11 mouse cellular contexts compared by ENCODE assay signal in the genomic region with DNA sequence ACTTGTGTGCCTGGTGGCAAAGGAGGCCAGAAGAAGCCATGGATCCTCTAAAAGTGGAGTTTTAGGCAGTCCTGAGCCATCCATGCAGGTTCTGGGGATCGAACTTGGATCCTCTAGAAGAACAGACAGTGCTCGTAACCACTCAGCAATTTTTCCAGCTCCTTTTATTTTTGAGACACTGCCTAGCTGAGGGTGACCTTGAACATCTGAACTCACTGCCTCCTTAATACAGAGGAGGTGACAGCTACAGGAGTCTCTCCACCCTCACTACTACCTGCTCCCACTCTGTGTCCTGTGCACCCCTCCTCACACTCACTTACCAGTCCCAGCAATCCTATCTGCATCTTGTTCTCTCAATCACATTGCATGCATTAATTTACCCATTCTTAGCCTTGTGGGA. TPM values are rescaled to one million over a fixed set of nuclear protein-coding genes. Genes with fewer than 3 reads are reported as not detected.
DNase-seq lines count a peak whose midpoint lies in the region; ATAC-seq and TF ChIP-seq lines count a peak whose summit lies in the region.
"Had no signal": no experiment of that assay in that cellular context is flagged by ENCODE, and none has a peak within 500 bp of the region (broad histone marks: within the 10 kb centered on the region; RNA-seq: fewer than 3 reads in every experiment).

No protein-coding gene starts in this region.

- peak overlapping the region; percentile 67; the same call in 1 of the 2 replicates for H3K4me2 ChIP-seq in kidney, embryonic 16.5 days (replicated peaks; ENCODE audit: low read depth, low read length)
- H3K4me2 ChIP-seq in liver, embryonic 13.5 days = peak overlapping the region; percentile 79

- WGBS in kidney, embryonic 16.5 days = 94% methylated on average over 2 of the region's 2 CpGs
- WGBS in embryonic facial prominence, embryonic 10.5 days = 91% methylated on average over 2 of the region's 2 CpGs
- 79% methylated on average over 2 of the region's 2 CpGs for WGBS in liver, embryonic 13.5 days (ENCODE audit: insufficient replicate concordance)

- H3K4me3 ChIP-seq in gastrocnemius, adult 2 months = peak overlapping the region; percentile 79
- no peak overlapping the region for H3K4me3 ChIP-seq in kidney, embryonic 16.5 days (ENCODE audit: low read length)
- peak overlapping the region; percentile 79; the same call in 1 of the 2 replicates for H3K4me3 ChIP-seq in embryonic facial prominence, embryonic 10.5 days
- peak overlapping the region; percentile 83 for H3K4me3 ChIP-seq in liver, embryonic 13.5 days (replicated peaks)

- H3K27ac ChIP-seq in gastrocnemius, adult 2 months = peak overlapping the region; percentile 96
- no peak overlapping the region for H3K27ac ChIP-seq in kidney, embryonic 16.5 days (ENCODE audit: low read length)
- no peak overlapping the region for H3K27ac ChIP-seq in embryonic facial prominence, embryonic 10.5 days (replicated peaks)
- H3K27ac ChIP-seq in liver, embryonic 13.5 days = peak overlapping the region; percentile 96

- no peak for DNase-seq in gastrocnemius, adult 2 months
- no peak for DNase-seq in gastrocnemius, postnatal 10 days
- DNase-seq in kidney, adult 8-10 months = no peak
- DNase-seq in embryonic facial prominence, embryonic 10.5 days (ENCODE audit: low spot score) = no peak
- no peak for DNase-seq in liver, embryonic 13.5 days
- no peak for DNase-seq in thymus, postnatal 14 days
- DNase-seq in thymus, postnatal 4 days = no peak
- DNase-seq: left cerebral cortex, postnatal 4 days; right cerebral cortex, postnatal 14 days had no signal

- ATAC-seq in kidney, embryonic 16.5 days (ENCODE audit: low FRiP score, low TSS enrichment) = no peak
- no peak for ATAC-seq in liver, embryonic 13.5 days (ENCODE audit: low read depth)

- H3K9me3 ChIP-seq in kidney, embryonic 16.5 days (ENCODE audit: low read length) = no peaks in the 10 kb centered on the region
- H3K9me3 ChIP-seq in embryonic facial prominence, embryonic 10.5 days = no peaks in the 10 kb centered on the region
- H3K9me3 ChIP-seq in liver, embryonic 13.5 days (replicated peaks) = no peaks in the 10 kb centered on the region

- no peaks in the 10 kb centered on the region for H3K27me3 ChIP-seq in kidney, embryonic 16.5 days (ENCODE audit: insufficient read depth, low read length)
- no peaks in the 10 kb centered on the region for H3K27me3 ChIP-seq in embryonic facial prominence, embryonic 10.5 days (replicated peaks; ENCODE audit: low read depth, poor library complexity, severe bottlenecking)
- H3K27me3 ChIP-seq in liver, embryonic 13.5 days = no peaks in the 10 kb centered on the region

- intact Hi-C loops in gastrocnemius, adult 2 months (cut with DNase I) = loop anchor here (5.0 kb wide), 1 partner anchor 52 kb away; no protein-coding TSS in a partner anchor

- H3K9ac ChIP-seq in kidney, embryonic 16.5 days (replicated peaks; ENCODE audit: low read length) = no peak overlapping the region
- peak overlapping the region; percentile 75 for H3K9ac ChIP-seq in liver, embryonic 13.5 days

- no peak for TF ChIP-seq CTCF in gastrocnemius, adult 2 months (IDR thresholded peaks at IDR 0.05)

- peaks cover 14% of the 10 kb centered on the region for H3K36me3 ChIP-seq in kidney, embryonic 16.5 days (ENCODE audit: insufficient read depth, low read length)
- H3K36me3 ChIP-seq in embryonic facial prominence, embryonic 10.5 days (replicated peaks) = peaks cover 28% of the 10 kb centered on the region
- H3K36me3 ChIP-seq in liver, embryonic 13.5 days = peaks cover 30% of the 10 kb centered on the region

- peaks cover 22% of the 10 kb centered on the region for H3K4me1 ChIP-seq in kidney, embryonic 16.5 days (ENCODE audit: insufficient read depth, low read length)
- peaks cover 15% of the 10 kb centered on the region for H3K4me1 ChIP-seq in embryonic facial prominence, embryonic 10.5 days
- H3K4me1 ChIP-seq in liver, embryonic 13.5 days (replicated peaks) = peaks cover 72% of the 10 kb centered on the region

RNA-seq across cellular contexts. Expression of a gene that starts 2.0 kb away (rescaled TPM):
- total RNA-seq in gastrocnemius, adult 2 months (2021) = 1 to 10 TPM; 3.3 to 7.1 TPM
- total RNA-seq in gastrocnemius, postnatal 10 days (2021) = 10 to 100 TPM in 1 of 2 experiments, 1 to 10 TPM in 1; 9.0 to 13.0 TPM
- 27.5 and 32.5 TPM in 2 replicates for polyA plus RNA-seq in kidney, embryonic 16.5 days (2015; fragmentation: Nextera tagmentation; extraction: Ambion mirVana)
- polyA plus RNA-seq in embryonic facial prominence, embryonic 10.5 days (2016; fragmentation: Nextera tagmentation; extraction: Ambion mirVana) = 26.2 and 26.5 TPM in 2 replicates
- 31.4 and 31.7 TPM in 2 replicates for polyA plus RNA-seq in liver, embryonic 13.5 days (2015; fragmentation: Nextera tagmentation; extraction: Ambion mirVana)

RNA-seq across cellular contexts. Expression of a gene that starts 11.1 kb away (rescaled TPM):
- total RNA-seq in gastrocnemius, adult 2 months (2021) = 1 to 10 TPM; 5.5 to 9.1 TPM
- 10 to 100 TPM; 10.6 to 14.4 TPM for total RNA-seq in gastrocnemius, postnatal 10 days (2021)
- polyA plus RNA-seq in kidney, embryonic 16.5 days (2015; fragmentation: Nextera tagmentation; extraction: Ambion mirVana) = 42.3 and 45.8 TPM in 2 replicates
- 24.0 and 25.1 TPM in 2 replicates for polyA plus RNA-seq in embryonic facial prominence, embryonic 10.5 days (2016; fragmentation: Nextera tagmentation; extraction: Ambion mirVana)
- polyA plus RNA-seq in liver, embryonic 13.5 days (2015; fragmentation: Nextera tagmentation; extraction: Ambion mirVana) = 20.7 and 21.7 TPM in 2 replicates

RNA-seq across cellular contexts. Expression of a gene that starts 23.5 kb away (rescaled TPM):
- total RNA-seq in gastrocnemius, adult 2 months (2021) = 1 to 10 TPM; 3.1 to 4.1 TPM
- total RNA-seq in gastrocnemius, postnatal 10 days (2021) = 10 to 100 TPM; 34.6 to 48.7 TPM
- 4.9 and 5.1 TPM in 2 replicates for polyA plus RNA-seq in kidney, embryonic 16.5 days (2015; fragmentation: Nextera tagmentation; extraction: Ambion mirVana)
- 3.8 and 4.2 TPM in 2 replicates for polyA plus RNA-seq in embryonic facial prominence, embryonic 10.5 days (2016; fragmentation: Nextera tagmentation; extraction: Ambion mirVana)
- 0.78 and 0.88 TPM in 2 replicates for polyA plus RNA-seq in liver, embryonic 13.5 days (2015; fragmentation: Nextera tagmentation; extraction: Ambion mirVana)

RNA-seq across cellular contexts. Expression of a gene that starts 27.8 kb away (rescaled TPM):
- total RNA-seq in gastrocnemius, adult 2 months (2021) = 10 to 100 TPM in 1 of 2 experiments, 1 to 10 TPM in 1; 8.9 to 15.8 TPM
- 10 to 100 TPM; 20.5 to 25.0 TPM for total RNA-seq in gastrocnemius, postnatal 10 days (2021)
- 50.8 and 54.6 TPM in 2 replicates for polyA plus RNA-seq in kidney, embryonic 16.5 days (2015; fragmentation: Nextera tagmentation; extraction: Ambion mirVana)
- polyA plus RNA-seq in embryonic facial prominence, embryonic 10.5 days (2016; fragmentation: Nextera tagmentation; extraction: Ambion mirVana) = 31.9 and 35.2 TPM in 2 replicates
- polyA plus RNA-seq in liver, embryonic 13.5 days (2015; fragmentation: Nextera tagmentation; extraction: Ambion mirVana) = 831 and 956 TPM in 2 replicates

RNA-seq across cellular contexts. Expression of a gene that starts 28.1 kb away (rescaled TPM):
- under 1 TPM in 1 of 2 experiments, not detected in 1; 0.03 TPM for total RNA-seq in gastrocnemius, adult 2 months (2021)
- under 1 TPM; 0.20 to 0.28 TPM for total RNA-seq in gastrocnemius, postnatal 10 days (2021)
- 0.31 and 0.40 TPM in 2 replicates for polyA plus RNA-seq in kidney, embryonic 16.5 days (2015; fragmentation: Nextera tagmentation; extraction: Ambion mirVana)
- 0.19 and 0.35 TPM in 2 replicates for polyA plus RNA-seq in embryonic facial prominence, embryonic 10.5 days (2016; fragmentation: Nextera tagmentation; extraction: Ambion mirVana)
- polyA plus RNA-seq in liver, embryonic 13.5 days (2015; fragmentation: Nextera tagmentation; extraction: Ambion mirVana) = 0.07 and 0.10 TPM in 2 replicates
- total RNA-seq: gastrocnemius, adult 8-10 months had no signal

Comparison
In these comparisons a context has a peak if more than half of its experiments do, and no peak if none do; other contexts are left out.
1. H3K27ac ChIP-seq: peak in gastrocnemius, adult 2 months (single experiment) and liver, embryonic 13.5 days (single experiment); none in kidney, embryonic 16.5 days (single experiment) and embryonic facial prominence, embryonic 10.5 days (single experiment).